Mouse (Mus musculus) liver, adult 2 months (tissue): ENCODE data around the gene Tango2.

Experiments
- CTCF ChIP-seq: fragments of 200-500 bp; IDR thresholded peaks from 2 replicates; pipeline ENCODE4 v1.5.1; 2011; ENCODE audit warnings: low read depth, low read length, control low read depth
- POLR2A ChIP-seq: fragments of 200-500 bp; IDR thresholded peaks from 2 replicates; pipeline ENCODE4 v1.6.1; 2011; ENCODE audit warnings: low read length, control low read depth; ENCODE audit not compliant: insufficient read depth; ENCODE audit errors: extremely low read depth

GRCm38 (mm10) chr16:18288581-18289061 lies 59.3 kb downstream of the Tango2 start:
- no peak for TF ChIP-seq POLR2A
- no peak for TF ChIP-seq CTCF
